Mouse (Mus musculus): ENCODE results near the gene Pfn4.

- no peak for TF ChIP-seq CTCF (IDR thresholded peaks at IDR 0.05; ENCODE audit: low read depth)
- no peak for TF ChIP-seq EP300 (optimal IDR thresholded peaks at IDR 0.05)
Measured at GRCm38 (mm10) chr12:4769333-4769723, 506 bp downstream of the Pfn4 start.

All from stomach, postnatal 0 days (tissue).